ENCODE assay signal across 8 mouse cellular contexts in genomic region chr4:128729709-128730037, GRCm38 (mm10). TPM values are rescaled to one million over a fixed set of nuclear protein-coding genes. Genes with fewer than 3 reads are reported as not detected.
DNase-seq lines count a peak whose midpoint lies in the region; ATAC-seq and TF ChIP-seq lines count a peak whose summit lies in the region.

No protein-coding gene starts in this region.

- TF ChIP-seq CTCF in intestine, postnatal 0 days (IDR thresholded peaks at IDR 0.05; ENCODE audit: low read depth) = no peak

- 14% methylated on average over 5 of the region's 5 CpGs for WGBS in forebrain, embryonic 15.5 days
- 32% methylated on average over 5 of the region's 5 CpGs for WGBS in intestine, postnatal 0 days

- no peaks in the 10 kb centered on the region for H3K9me3 ChIP-seq in forebrain, embryonic 15.5 days
- H3K9me3 ChIP-seq in intestine, postnatal 0 days (ENCODE audit: control insufficient read depth) = no peaks in the 10 kb centered on the region

- peak; percentile 95 for DNase-seq in heart, adult 11 months
- DNase-seq in heart, postnatal 25 days (ENCODE audit: low spot score) = no peak
- DNase-seq in lung, postnatal 10 days = peak; percentile 67
- no peak for DNase-seq in left cerebral cortex, adult 8-10 months (ENCODE audit: low spot score in 2 of 2)
- no peak for DNase-seq in thymus, adult 18-20 months

- ATAC-seq in forebrain, embryonic 15.5 days (replicated peaks) = no peak
- ATAC-seq in intestine, postnatal 0 days = no peak
- ATAC-seq in frontal cortex, adult (ENCODE audit: low TSS enrichment) = no peak

- H3K4me1 ChIP-seq in forebrain, embryonic 15.5 days = peaks cover 71% of the 10 kb centered on the region
- peaks cover 19% of the 10 kb centered on the region; the same call in 1 of the 2 replicates for H3K4me1 ChIP-seq in intestine, postnatal 0 days (replicated peaks; ENCODE audit: control insufficient read depth, insufficient read depth, low read length)

- H3K4me2 ChIP-seq in forebrain, embryonic 15.5 days (replicated peaks) = peak overlapping the region; percentile 77
- peak overlapping the region; percentile 85 for H3K4me2 ChIP-seq in intestine, postnatal 0 days (replicated peaks; ENCODE audit: low read depth)

- intact Hi-C loops in heart, postnatal 25 days (cut with DNase I) = no loop called here

- H3K27ac ChIP-seq in forebrain, embryonic 15.5 days (replicated peaks) = peak overlapping the region; percentile 93
- H3K27ac ChIP-seq in intestine, postnatal 0 days (ENCODE audit: low read depth, low read length) = 0 out of 2 replicates have a peak overlapping the region, but pooled peaks have one; percentile 5

- no peaks in the 10 kb centered on the region for H3K27me3 ChIP-seq in forebrain, embryonic 15.5 days
- no peaks in the 10 kb centered on the region for H3K27me3 ChIP-seq in intestine, postnatal 0 days (replicated peaks; ENCODE audit: control insufficient read depth, insufficient read depth, low read length)

- H3K9ac ChIP-seq in forebrain, embryonic 15.5 days (replicated peaks) = peak overlapping the region; percentile 100
- H3K9ac ChIP-seq in intestine, postnatal 0 days (ENCODE audit: low read depth, low read length) = peak overlapping the region; percentile 0; the same call in 1 of the 2 replicates

- H3K4me3 ChIP-seq in forebrain, embryonic 15.5 days = peak overlapping the region; percentile 75
- peak overlapping the region; percentile 84; the same call in 1 of the 2 replicates for H3K4me3 ChIP-seq in intestine, postnatal 0 days (ENCODE audit: low read depth, low read length)

- 0 out of 2 replicates have a peak, but pooled peaks cover 3% of the 10 kb centered on the region for H3K36me3 ChIP-seq in forebrain, embryonic 15.5 days
- H3K36me3 ChIP-seq in intestine, postnatal 0 days (ENCODE audit: control insufficient read depth, insufficient read depth) = no peaks in the 10 kb centered on the region; the same call in 1 of the 2 replicates

RNA-seq across cellular contexts. Expression of gene A3galt2, which starts 25.5 kb away (rescaled TPM):
- total RNA-seq in heart, postnatal 25 days (2021) = under 1 TPM in 1 of 2 experiments, not detected in 1; 0.14 TPM
- polyA plus RNA-seq in forebrain, embryonic 15.5 days (2015; fragmentation: Nextera tagmentation; extraction: Ambion mirVana) = 0.45 and 0.61 TPM in 2 replicates
- polyA plus RNA-seq in intestine, postnatal 0 days (2015; fragmentation: Nextera tagmentation; extraction: Ambion mirVana) = not detected in 2 replicates
- total RNA-seq in left cerebral cortex, adult 8-10 months (2022) = under 1 TPM; 0.09 to 0.39 (median 0.27) TPM

Comparison
In these comparisons a context has a peak if more than half of its experiments do, and no peak if none do; other contexts are left out.
1. DNase-seq: peak in heart, adult 11 months (single experiment) and lung, postnatal 10 days (single experiment); none in heart, postnatal 25 days (single experiment), left cerebral cortex, adult 8-10 months (0 of 2) and thymus, adult 18-20 months (0 of 2).